Mouse (Mus musculus) forebrain, embryonic 16.5 days (tissue): ENCODE results near the gene Aoc2. TPM values are rescaled to one million over a fixed set of nuclear protein-coding genes. Genes with fewer than 3 reads are reported as not detected.

Experiments used
- ATAC-seq: fragments of 200-750 bp; cut with Nextera tagmentation; 2 replicates; pipeline ENCODE4 v1.8.0; 2017; ENCODE audit warnings: mild to moderate bottlenecking, moderate library complexity
- H3K27ac ChIP-seq: fragments of 300-500 bp; sonication (generic); 2 replicates; pipeline ENCODE4 v1.5.1; 2014; ENCODE audit warnings: low read length, control low read depth
- H3K27me3 ChIP-seq: fragments of 300-500 bp; sonication (generic); replicated peaks from 2 replicates; pipeline ENCODE4 v1.6.1; 2014; ENCODE audit warnings: low read length; ENCODE audit not compliant: control insufficient read depth, insufficient read depth
- H3K36me3 ChIP-seq: fragments of 300-500 bp; sonication (generic); 2 replicates; pipeline ENCODE4 v1.6.1; 2014; ENCODE audit not compliant: control insufficient read depth, insufficient read depth
- H3K4me1 ChIP-seq: fragments of 300-500 bp; sonication (generic); replicated peaks from 2 replicates; pipeline ENCODE4 v1.6.1; 2014; ENCODE audit warnings: low read length; ENCODE audit not compliant: control insufficient read depth, insufficient read depth
- H3K4me2 ChIP-seq: fragments of 300-500 bp; sonication (generic); 2 replicates; pipeline ENCODE4 v1.6.1; 2014; ENCODE audit warnings: mild to moderate bottlenecking, low read length, control low read depth
- H3K4me3 ChIP-seq: fragments of 300-500 bp; sonication (generic); replicated peaks from 2 replicates; pipeline ENCODE4 v1.5.1; 2014; ENCODE audit warnings: mild to moderate bottlenecking, low read length, control low read depth
- H3K9ac ChIP-seq: fragments of 300-500 bp; sonication (generic); replicated peaks from 2 replicates; pipeline ENCODE4 v1.6.1; 2014; ENCODE audit warnings: low read depth, low read length, control low read depth
- H3K9me3 ChIP-seq: fragments of 300-500 bp; sonication (generic); 2 replicates; pipeline ENCODE4 v1.6.1; 2016; ENCODE audit warnings: low read length; ENCODE audit not compliant: control insufficient read depth
- WGBS: fragments of 180-500 bp; shearing (Covaris S2); extraction: QIAGEN DNeasy Blood & Tissue Kit; methylation state at CpG from one replicate; pipeline ENCODE4 v1.1.7; 2014; 5-methylcytosine and 5-hydroxymethylcytosine counted together
- polyA plus RNA-seq: library from polyadenylated mRNA; unstranded; fragments of >200 nt; fragmentation: Nextera tagmentation; extraction: Ambion mirVana; gene quantifications from 2 replicates; pipeline ENCODE4 v1.2.1, GENCODE M21; 2015

Aoc2 gene
- polyA plus RNA-seq, 1 experiment from 2014 or later: 3.2 TPM

DNA sequence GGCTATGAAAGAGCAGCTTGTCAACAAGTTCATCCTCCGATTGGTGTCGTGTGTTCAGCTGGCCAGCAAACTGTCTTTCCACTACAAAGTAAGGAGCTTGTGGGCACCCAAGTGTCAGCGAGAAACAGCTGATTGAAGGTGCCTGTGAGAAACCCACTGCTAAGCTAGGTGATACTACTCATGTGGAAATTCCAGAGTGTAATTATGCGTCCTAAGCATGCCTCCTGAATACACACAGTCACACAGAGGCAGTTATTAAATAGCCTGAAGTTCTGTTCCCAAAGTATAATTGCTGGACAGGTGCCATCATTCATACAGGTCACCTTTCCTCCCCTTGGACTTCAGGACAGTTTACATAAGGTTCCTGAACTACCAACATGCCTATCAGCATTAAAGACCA, 41.1 kb upstream of the Aoc2 start:
- no peak overlapping the region for H3K4me2 ChIP-seq
- no peak overlapping the region for H3K4me3 ChIP-seq
- no peaks in the 10 kb centered on the region for H3K27me3 ChIP-seq
- ATAC-seq: no peak
- 69% methylated on average over 4 of the region's 4 CpGs for WGBS
- H3K9ac ChIP-seq: no peak overlapping the region
- peaks cover 9% of the 10 kb centered on the region for H3K36me3 ChIP-seq
- no peak overlapping the region for H3K27ac ChIP-seq
- peaks cover 5% of the 10 kb centered on the region; the same call in 1 of the 2 replicates for H3K4me1 ChIP-seq
- H3K9me3 ChIP-seq: no peaks in the 10 kb centered on the region

DNA sequence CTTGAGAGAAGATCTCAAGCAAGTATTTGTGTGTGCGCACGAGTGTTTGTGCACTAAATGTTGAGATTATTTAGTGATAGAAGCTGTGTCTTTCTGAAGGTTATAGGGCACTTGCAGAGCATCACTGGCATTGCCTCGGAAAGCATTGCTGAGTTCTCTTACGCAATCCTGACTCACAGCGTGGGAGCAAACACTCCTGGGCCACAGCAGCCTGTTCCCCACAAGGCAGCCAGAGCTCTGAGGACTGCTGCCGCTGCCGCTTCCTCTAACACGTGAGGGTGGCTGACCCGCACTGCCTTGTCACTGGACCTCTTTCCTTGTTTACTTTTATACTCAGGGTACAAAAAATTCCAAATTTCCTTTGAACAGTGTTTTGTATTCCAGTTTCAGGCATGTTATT, 37.6 kb upstream of the Aoc2 start:
- no peak for ATAC-seq
- Histone ChIP-seq H3K36me3 (peaks cover 21% of the 10 kb centered on the region), H3K9ac (no peak overlapping the region), H3K27ac (no peak overlapping the region), H3K4me1 (no peaks in the 10 kb centered on the region), H3K4me2 (no peak overlapping the region), H3K27me3 (no peaks in the 10 kb centered on the region), H3K9me3 (no peaks in the 10 kb centered on the region), H3K4me3 (no peak overlapping the region)
- 88% methylated on average over 9 of the region's 9 CpGs for WGBS

DNA sequence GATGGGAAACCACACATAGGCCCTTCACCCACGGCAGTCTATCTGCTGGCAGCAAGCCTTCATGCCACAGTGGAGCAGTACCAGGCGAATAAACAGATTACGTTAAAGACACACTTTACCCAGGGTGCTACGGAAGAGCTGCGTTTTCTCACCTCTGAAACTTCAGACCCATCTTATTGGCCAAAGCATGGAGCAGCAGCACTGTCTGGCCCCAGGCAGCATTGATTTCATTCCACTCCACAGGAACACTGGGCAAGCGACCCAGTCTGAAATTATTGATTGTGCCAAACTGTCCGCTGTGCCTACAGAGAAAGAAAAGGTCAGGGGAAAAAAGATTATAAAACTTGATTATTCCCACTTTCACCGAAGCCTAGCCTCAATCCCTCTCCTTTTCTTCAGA, 33.6 kb upstream of the Aoc2 start:
- peaks cover 24% of the 10 kb centered on the region for H3K36me3 ChIP-seq
- H3K4me1 ChIP-seq: no peaks in the 10 kb centered on the region
- no peak overlapping the region for H3K4me2 ChIP-seq
- H3K9me3 ChIP-seq: no peaks in the 10 kb centered on the region
- ATAC-seq: no peak
- H3K27me3 ChIP-seq: no peaks in the 10 kb centered on the region
- no peak overlapping the region for H3K4me3 ChIP-seq
- 95% methylated on average over 8 of the region's 8 CpGs for WGBS
- H3K9ac ChIP-seq: no peak overlapping the region
- no peak overlapping the region for H3K27ac ChIP-seq

DNA sequence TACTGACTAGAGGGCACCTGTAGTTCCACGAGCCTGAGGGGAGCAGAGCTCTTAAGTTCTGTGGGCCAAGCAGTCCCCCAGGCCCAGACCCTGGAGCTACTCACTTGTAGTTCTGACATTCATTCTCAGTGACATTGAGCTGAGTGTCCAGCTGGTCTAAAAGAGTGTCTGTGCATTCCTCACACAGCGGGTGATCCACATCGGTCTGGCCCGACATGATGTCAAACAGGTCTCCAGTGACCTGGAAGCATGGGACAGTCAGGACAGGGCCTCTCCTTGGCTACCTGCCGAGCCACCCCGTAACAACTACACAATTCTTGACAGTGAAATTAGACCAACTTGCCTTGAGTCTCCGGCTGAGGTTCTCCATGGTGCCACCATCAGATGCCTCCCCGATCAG, 29.7 kb upstream of the Aoc2 start:
- WGBS: 92% methylated on average over 8 of the region's 8 CpGs
- no peak overlapping the region for H3K4me2 ChIP-seq
- H3K27me3 ChIP-seq: no peaks in the 10 kb centered on the region
- H3K27ac ChIP-seq: no peak overlapping the region
- peaks cover 9% of the 10 kb centered on the region for H3K36me3 ChIP-seq
- ATAC-seq: no peak
- no peak overlapping the region for H3K4me3 ChIP-seq
- H3K4me1 ChIP-seq: peaks cover 2% of the 10 kb centered on the region; the same call in 1 of the 2 replicates
- H3K9me3 ChIP-seq: no peaks in the 10 kb centered on the region
- H3K9ac ChIP-seq: no peak overlapping the region

DNA sequence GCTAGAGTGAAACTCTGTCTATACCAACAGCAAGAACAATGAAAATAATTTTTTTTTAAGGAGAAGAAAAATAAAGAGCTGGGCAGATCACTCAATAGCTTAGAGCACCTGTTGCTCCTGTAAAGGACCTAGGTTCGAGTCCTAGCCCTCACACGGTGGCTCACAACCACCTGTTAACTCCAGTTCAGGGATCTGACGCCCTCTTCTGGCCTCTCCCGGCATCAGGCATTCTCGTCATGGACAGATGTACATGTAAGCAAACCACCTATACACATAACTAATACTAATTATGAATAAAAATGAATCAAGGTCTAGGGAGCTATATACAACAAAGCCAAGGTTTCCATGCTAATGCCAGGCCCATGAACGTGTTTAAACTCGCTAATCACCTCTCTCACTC, 24.0 kb upstream of the Aoc2 start:
- H3K9me3 ChIP-seq: no peaks in the 10 kb centered on the region
- H3K36me3 ChIP-seq: no peaks in the 10 kb centered on the region
- H3K4me1 ChIP-seq: peaks cover 14% of the 10 kb centered on the region
- peak overlapping the region; percentile 96 for H3K4me3 ChIP-seq
- WGBS: 67% methylated on average over 7 of the region's 7 CpGs
- H3K4me2 ChIP-seq: peak overlapping the region; percentile 99
- no peak overlapping the region for H3K27ac ChIP-seq
- no peaks in the 10 kb centered on the region for H3K27me3 ChIP-seq
- no peak for ATAC-seq
- peak overlapping the region; percentile 83; the same call in 1 of the 2 replicates for H3K9ac ChIP-seq

DNA sequence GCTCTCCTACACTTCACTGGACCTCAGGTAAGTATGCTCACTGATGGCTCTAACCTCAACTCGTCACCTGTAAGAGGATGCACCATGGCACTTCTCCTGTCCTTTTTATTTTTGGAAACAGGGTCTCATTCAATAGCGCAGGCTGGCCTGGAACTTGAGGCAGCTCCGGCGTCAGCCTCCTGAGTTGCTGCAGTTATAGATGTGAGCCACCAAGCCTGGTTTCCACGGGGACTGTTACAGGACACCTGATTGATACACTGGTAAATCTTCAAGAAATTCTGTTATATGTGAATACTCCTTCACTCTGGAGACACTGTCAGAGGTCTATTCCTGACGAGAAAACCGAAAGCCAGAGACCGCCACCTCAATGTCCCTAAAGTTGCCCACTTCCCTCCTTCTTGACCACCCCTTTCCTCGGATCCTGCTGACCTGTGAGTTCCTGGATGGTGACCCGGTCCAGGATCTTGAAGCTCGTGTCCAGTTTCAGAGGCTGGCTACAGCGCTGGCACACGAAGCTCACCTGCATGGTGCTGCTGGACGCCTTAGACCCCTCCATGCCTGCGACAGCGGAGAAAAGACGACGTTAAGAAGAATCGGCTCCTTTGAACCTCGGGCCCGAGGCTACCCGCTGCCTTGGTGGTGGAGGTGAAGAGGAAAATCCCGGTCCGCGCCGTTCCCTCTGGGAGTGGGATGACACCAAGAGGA, 23.4 kb upstream of the Aoc2 start:
- Histone ChIP-seq H3K36me3 (no peaks in the 10 kb centered on the region), H3K9ac (peak overlapping the region; percentile 83), H3K4me2 (peak overlapping the region; percentile 99), H3K27ac (no peak overlapping the region), H3K27me3 (no peaks in the 10 kb centered on the region), H3K9me3 (no peaks in the 10 kb centered on the region), H3K4me1 (peaks cover 14% of the 10 kb centered on the region), H3K4me3 (peak overlapping the region; percentile 96)
- WGBS: 14% methylated on average over 26 of the region's 26 CpGs
- ATAC-seq: peak; percentile 43; the same call in 1 of the 2 replicates

DNA sequence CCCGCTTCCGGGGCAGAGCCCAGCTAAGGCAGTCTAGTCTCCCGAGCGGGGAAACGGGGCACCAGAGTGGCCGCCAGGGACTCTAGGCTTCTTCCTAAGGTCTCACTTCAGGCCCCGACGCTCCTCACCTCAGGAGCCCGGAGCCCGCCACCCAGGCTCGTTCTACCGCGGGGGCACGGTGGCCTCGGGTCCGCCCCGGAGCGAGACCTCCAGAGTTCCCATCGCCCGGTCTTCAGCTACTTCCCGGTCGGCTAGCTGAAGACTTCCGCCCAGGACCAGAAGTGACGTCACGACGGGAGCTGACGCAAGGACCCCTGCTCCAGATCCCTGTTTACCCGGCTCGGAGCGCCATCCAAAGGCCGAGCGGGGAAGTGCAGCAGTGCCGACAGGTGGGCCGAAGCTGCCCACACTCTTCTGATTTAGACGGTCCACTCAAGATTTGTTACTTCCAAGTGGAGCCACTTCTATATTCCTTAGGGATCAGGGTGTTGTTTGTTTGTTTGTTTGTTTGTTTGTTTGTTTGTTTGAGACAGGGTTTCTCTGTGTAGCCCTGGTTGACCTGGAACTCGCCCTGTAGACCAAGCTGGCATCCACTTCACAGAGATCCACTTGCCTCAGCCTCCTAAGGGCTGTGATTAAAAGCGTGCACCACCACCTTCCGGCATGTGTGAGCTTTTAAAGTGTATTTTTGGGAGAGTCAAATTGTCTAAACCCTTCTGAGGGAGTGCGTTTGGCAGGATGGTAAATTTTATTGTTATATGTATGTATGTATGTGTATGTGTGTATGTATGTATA, 22.7 kb upstream of the Aoc2 start, which contains the start of gene Becn1:
TSS of gene Becn1 (minus strand) at position 283 of the 795 bp plus-strand sequence.
- H3K27ac ChIP-seq: no peak within 1 kb of the TSS
- peaks cover 14% of the 10 kb centered on the region for H3K4me1 ChIP-seq
- peak within 1 kb of the TSS; percentile 96 for H3K4me3 ChIP-seq
- peak within 1 kb of the TSS; percentile 83 for H3K9ac ChIP-seq
- WGBS: 7% methylated on average over 39 of the region's 39 CpGs
- H3K36me3 ChIP-seq: no peaks in the 10 kb centered on the region
- H3K27me3 ChIP-seq: no peaks in the 10 kb centered on the region; the same call in 1 of the 2 replicates
- H3K4me2 ChIP-seq: peak within 1 kb of the TSS; percentile 99
- ATAC-seq: peak; percentile 97
- H3K9me3 ChIP-seq: no peaks in the 10 kb centered on the region

DNA sequence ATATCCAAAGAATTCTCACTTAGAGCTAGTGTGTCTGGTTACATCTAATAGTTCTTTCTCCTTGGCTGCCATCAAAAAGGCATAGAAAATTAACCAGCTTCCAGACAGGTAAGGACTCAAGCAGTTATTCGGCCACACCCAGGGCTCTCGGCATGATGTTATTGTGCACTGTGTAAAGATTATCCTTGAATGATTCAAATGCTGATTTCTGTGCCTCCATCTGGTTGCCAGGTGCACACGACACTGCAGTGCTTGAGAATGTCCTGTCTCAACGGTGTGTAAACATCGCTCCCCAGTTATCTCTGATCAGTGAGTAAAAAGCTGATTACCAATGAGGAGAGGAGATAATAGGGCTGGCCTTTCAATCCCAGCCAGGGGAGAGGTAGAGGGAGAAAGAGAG, 17.1 kb upstream of the Aoc2 start:
- WGBS: 45% methylated on average over 5 of the region's 5 CpGs
- Histone ChIP-seq H3K27ac (no peak overlapping the region), H3K27me3 (no peaks in the 10 kb centered on the region; the same call in 1 of the 2 replicates), H3K36me3 (no peaks in the 10 kb centered on the region), H3K4me2 (no peak overlapping the region), H3K4me1 (no peaks in the 10 kb centered on the region), H3K9ac (no peak overlapping the region), H3K4me3 (no peak overlapping the region), H3K9me3 (no peaks in the 10 kb centered on the region)
- ATAC-seq: no peak

DNA sequence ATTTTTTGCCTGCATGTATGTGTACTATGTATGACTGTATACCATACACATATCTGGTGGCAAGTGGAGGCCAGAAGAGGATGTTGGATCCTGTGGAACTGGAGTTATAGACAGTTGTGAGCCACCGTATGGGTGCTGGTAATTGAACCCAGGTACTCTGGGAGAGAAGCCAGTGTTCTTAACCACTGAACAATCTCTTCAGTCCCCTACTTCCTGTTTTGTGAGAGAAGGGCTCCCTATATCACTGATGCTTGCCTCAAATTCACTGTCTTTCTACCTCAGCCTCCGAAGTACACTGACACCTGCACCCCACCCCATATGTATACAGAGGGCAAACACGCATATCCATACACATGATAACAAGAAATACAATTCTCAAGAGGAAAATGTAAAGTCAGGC, 13.8 kb upstream of the Aoc2 start:
- no peaks in the 10 kb centered on the region for H3K9me3 ChIP-seq
- H3K9ac ChIP-seq: no peak overlapping the region
- no peak overlapping the region for H3K27ac ChIP-seq
- no peak overlapping the region for H3K4me3 ChIP-seq
- H3K27me3 ChIP-seq: no peaks in the 10 kb centered on the region; the same call in 1 of the 2 replicates
- 0 out of 2 replicates have a peak, but pooled peaks cover 2% of the 10 kb centered on the region for H3K4me1 ChIP-seq
- H3K36me3 ChIP-seq: no peaks in the 10 kb centered on the region
- WGBS: 92% methylated on average over 3 of the region's 3 CpGs
- no peak for ATAC-seq
- H3K4me2 ChIP-seq: no peak overlapping the region
